Mouse (Mus musculus) CD4-positive, CD25-positive, alpha-beta regulatory T cell, adult 4 months (primary cell): Measurements from ENCODE around the gene Gm29106. TPM values are rescaled to one million over a fixed set of nuclear protein-coding genes. Genes with fewer than 3 reads are reported as not detected.
"Not testable (repeated sequence)": the region's sequence is repeated elsewhere in the genome, so short reads cannot be mapped to it uniquely, and the experiment has no call there.

ENCODE experiments used
- ATAC-seq: one replicate; pipeline ENCODE4 v1.8.0; 2017
- polyA plus RNA-seq, 2 experiments: library from polyadenylated mRNA; unstranded; fragments of 100-300 nt; shearing (Covaris generic); gene quantifications; one replicate each; pipeline ENCODE4 v1.2.1; 2017

Gm29106 gene
- under 1 TPM in 1 of 2 experiments, not detected in 1; 0.17 TPM for polyA plus RNA-seq

DNA sequence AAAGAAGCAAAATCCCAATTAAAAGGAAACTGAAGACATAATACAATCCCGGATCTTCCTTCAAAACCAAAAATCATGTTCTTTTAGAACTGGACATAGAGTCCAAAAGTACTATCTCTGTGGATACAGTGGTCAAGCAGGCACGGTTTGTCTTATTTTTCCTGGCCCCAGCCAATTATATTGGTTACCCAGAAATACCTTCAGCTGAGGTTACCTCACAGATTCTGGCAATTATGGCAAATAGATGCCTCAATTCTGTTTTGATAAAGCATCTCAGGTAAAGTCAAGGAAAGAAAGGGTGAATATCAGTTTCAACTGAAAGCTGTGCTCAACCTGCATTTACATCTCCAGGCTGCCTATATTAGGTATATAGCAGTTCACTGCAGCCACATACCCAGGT lies at the start of gene Gm29106:
Gene Gm29106, plus strand, starts transcription at position 301 of the 400 bp plus-strand sequence.
- ATAC-seq: not testable (repeated sequence)

DNA sequence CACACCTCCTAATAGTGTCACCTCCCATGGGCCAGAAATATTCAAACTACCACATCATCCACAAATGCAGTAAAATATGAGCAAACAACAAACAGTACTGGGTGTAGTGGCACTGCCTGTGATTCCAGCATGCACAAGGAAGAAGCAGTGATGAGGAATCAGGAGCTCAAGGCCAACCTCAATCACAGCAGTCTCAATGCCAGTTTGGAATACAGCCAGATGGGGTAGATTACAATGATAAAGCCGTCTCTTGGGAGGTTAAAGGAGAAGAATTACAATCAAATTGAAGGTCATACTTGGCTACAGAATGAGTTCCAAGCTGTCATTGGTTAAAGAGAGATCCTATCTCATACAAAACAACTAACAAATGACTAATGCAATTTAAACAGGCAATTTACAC lies 52.2 kb downstream of the Gm29106 start:
- ATAC-seq: no peak

DNA sequence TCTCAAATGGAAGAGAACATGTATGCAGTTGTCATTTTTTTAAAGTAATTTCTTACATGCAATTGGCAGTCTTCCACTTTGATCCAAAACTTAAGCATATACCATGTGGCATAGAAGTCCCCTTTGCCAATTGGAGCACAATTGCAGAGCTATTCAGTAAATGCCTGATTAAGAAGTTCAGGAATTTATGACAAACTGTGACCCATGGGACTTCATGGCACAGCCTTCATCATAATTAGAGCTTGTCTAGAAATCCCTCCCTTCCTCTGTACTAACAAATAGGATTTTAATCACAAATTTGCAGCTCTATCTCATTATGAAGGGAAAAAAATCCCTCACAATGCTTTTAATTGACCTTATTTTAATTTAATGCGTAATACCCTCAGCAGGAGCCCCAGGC lies 59.7 kb downstream of the Gm29106 start:
- ATAC-seq: no peak

Other genes with a start within 250 kb of the Gm29106 start
- not detected for gene Gm28168, start 248.5 kb upstream of the Gm29106 start, polyA plus RNA-seq
- not detected for gene Gm7145, start 210.6 kb upstream of the Gm29106 start, polyA plus RNA-seq
- 100 to 1,000 TPM; 224 to 236 TPM for gene Tsn, start 135.2 kb downstream of the Gm29106 start, polyA plus RNA-seq
- gene Nifk, start 145.3 kb downstream of the Gm29106 start, polyA plus RNA-seq: 10 to 100 TPM; 54.2 to 74.1 TPM
- gene Clasp1, start 212.5 kb downstream of the Gm29106 start, polyA plus RNA-seq: 10 to 100 TPM; 43.6 to 64.9 TPM